Mouse (Mus musculus): ENCODE measurements around the gene Grip1. TPM values are rescaled to one million over a fixed set of nuclear protein-coding genes. Genes with fewer than 3 reads are reported as not detected.

Gene Grip1
- polyA plus RNA-seq, 1 experiment from 2014 or later = 0.87 TPM

GRCm38 (mm10) chr10:119608998-119609397, 155.4 kb downstream of the Grip1 start:
- H3K4me2 ChIP-seq (replicated peaks; ENCODE audit: low read depth) = no peak overlapping the region
- ATAC-seq (ENCODE audit: low FRiP score, low TSS enrichment) (no peak), DNase-seq (ENCODE audit: low spot score) (no peak)
- no peaks in the 10 kb centered on the region for H3K4me1 ChIP-seq (replicated peaks; ENCODE audit: control insufficient read depth, insufficient read depth)
- no peak for TF ChIP-seq CTCF (IDR thresholded peaks at IDR 0.05; ENCODE audit: low read depth)
- TF ChIP-seq EP300 (optimal IDR thresholded peaks at IDR 0.05) = no peak
- 79% methylated on average over 7 of the region's 7 CpGs for WGBS
- H3K9ac ChIP-seq (ENCODE audit: low read length) = no peak overlapping the region
- H3K27me3 ChIP-seq (ENCODE audit: control insufficient read depth, insufficient read depth, low read length) = no peaks in the 10 kb centered on the region
- no peak overlapping the region for H3K27ac ChIP-seq (replicated peaks)
- no peak overlapping the region for H3K4me3 ChIP-seq (ENCODE audit: low read depth, low read length)
- H3K9me3 ChIP-seq (ENCODE audit: control insufficient read depth, low read length) = no peaks in the 10 kb centered on the region
- H3K36me3 ChIP-seq (ENCODE audit: control insufficient read depth, insufficient read depth, low read length) = no peaks in the 10 kb centered on the region

- H3K4me2 ChIP-seq (replicated peaks; ENCODE audit: low read depth) = no peak overlapping the region; the same call in 1 of the 2 replicates
- H3K27me3 ChIP-seq (ENCODE audit: control insufficient read depth, insufficient read depth, low read length) = no peaks in the 10 kb centered on the region
- ATAC-seq (ENCODE audit: low FRiP score, low TSS enrichment) = no peak; the same call in 1 of the 2 replicates
- no peaks in the 10 kb centered on the region for H3K36me3 ChIP-seq (ENCODE audit: control insufficient read depth, insufficient read depth, low read length)
- no peak for TF ChIP-seq EP300 (optimal IDR thresholded peaks at IDR 0.05)
- peak; percentile 75 for TF ChIP-seq CTCF (IDR thresholded peaks at IDR 0.05; ENCODE audit: low read depth)
- H3K4me3 ChIP-seq (ENCODE audit: low read depth, low read length) = no peak overlapping the region
- H3K4me1 ChIP-seq (replicated peaks; ENCODE audit: control insufficient read depth, insufficient read depth) = 0 out of 2 replicates have a peak, but pooled peaks cover under 1% of the 10 kb centered on the region
- H3K9ac ChIP-seq (ENCODE audit: low read length) = no peak overlapping the region
- no peak overlapping the region for H3K27ac ChIP-seq (replicated peaks)
- peak; percentile 45 for DNase-seq (ENCODE audit: low spot score)
- WGBS = 45% methylated on average over 9 of the region's 9 CpGs
- no peaks in the 10 kb centered on the region for H3K9me3 ChIP-seq (ENCODE audit: control insufficient read depth, low read length)
Observed at GRCm38 (mm10) chr10:119610279-119610895, 156.8 kb downstream of the Grip1 start.

DNA sequence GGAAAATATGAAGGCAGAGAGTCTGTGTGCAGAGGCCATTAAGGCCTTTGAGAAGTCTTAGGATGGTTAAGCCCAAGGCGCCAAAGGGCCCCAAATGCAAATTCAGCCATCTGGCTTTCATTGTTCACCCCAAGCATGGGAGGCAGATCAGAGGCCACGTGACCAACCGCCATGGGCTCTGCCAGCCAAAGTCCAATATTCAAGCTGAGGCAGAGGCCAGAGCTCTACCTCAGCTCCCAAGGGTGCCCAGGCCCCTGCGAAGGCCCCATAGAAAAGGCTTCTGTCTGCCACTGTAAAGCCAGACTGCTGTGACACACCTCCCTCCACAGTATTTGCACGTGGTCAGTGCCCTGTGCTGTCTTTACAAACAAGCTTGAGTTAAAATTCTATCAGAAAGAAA, 158.4 kb downstream of the Grip1 start:
- no peaks in the 10 kb centered on the region for H3K36me3 ChIP-seq (ENCODE audit: control insufficient read depth, insufficient read depth, low read length)
- TF ChIP-seq EP300 (optimal IDR thresholded peaks at IDR 0.05) = no peak
- no peak for TF ChIP-seq CTCF (IDR thresholded peaks at IDR 0.05; ENCODE audit: low read depth)
- no peak overlapping the region for H3K27ac ChIP-seq (replicated peaks)
- 90% methylated on average over 5 of the region's 5 CpGs for WGBS
- no peak overlapping the region for H3K9ac ChIP-seq (ENCODE audit: low read length)
- H3K4me1 ChIP-seq (replicated peaks; ENCODE audit: control insufficient read depth, insufficient read depth) = 0 out of 2 replicates have a peak, but pooled peaks cover 2% of the 10 kb centered on the region
- DNase-seq (ENCODE audit: low spot score) (no peak), ATAC-seq (ENCODE audit: low FRiP score, low TSS enrichment) (no peak)
- H3K9me3 ChIP-seq (ENCODE audit: control insufficient read depth, low read length) = no peaks in the 10 kb centered on the region
- H3K4me2 ChIP-seq (replicated peaks; ENCODE audit: low read depth) = no peak overlapping the region
- H3K27me3 ChIP-seq (ENCODE audit: control insufficient read depth, insufficient read depth, low read length) = no peaks in the 10 kb centered on the region
- no peak overlapping the region for H3K4me3 ChIP-seq (ENCODE audit: low read depth, low read length)

DNA sequence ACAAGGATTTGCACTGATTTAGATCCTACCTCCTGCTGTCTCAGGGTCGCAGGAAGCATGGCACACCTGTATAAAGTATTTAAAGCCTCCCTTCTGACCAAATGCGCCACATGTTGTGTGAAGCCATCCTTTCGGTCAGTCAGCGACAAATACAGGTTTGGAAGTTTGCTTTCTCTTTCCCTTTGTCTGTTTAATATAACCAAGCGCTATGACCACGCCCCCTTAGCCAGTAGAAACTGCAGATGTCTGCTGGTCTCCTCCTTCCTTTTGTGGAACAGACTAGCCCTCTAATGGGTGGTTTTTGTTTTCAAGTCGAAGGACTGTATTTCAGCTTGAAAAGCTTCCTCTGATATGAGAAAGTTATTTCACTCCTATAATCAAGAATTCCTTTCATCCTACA, 161.1 kb downstream of the Grip1 start:
- H3K36me3 ChIP-seq (ENCODE audit: control insufficient read depth, insufficient read depth, low read length) = no peaks in the 10 kb centered on the region
- DNase-seq (ENCODE audit: low spot score) = peak; percentile 31
- H3K9ac ChIP-seq (ENCODE audit: low read length) = no peak overlapping the region
- no peak for ATAC-seq (ENCODE audit: low FRiP score, low TSS enrichment)
- peak overlapping the region; percentile 42 for H3K4me2 ChIP-seq (replicated peaks; ENCODE audit: low read depth)
- WGBS = 21% methylated on average over 7 of the region's 7 CpGs
- H3K9me3 ChIP-seq (ENCODE audit: control insufficient read depth, low read length) = no peaks in the 10 kb centered on the region
- TF ChIP-seq CTCF (IDR thresholded peaks at IDR 0.05; ENCODE audit: low read depth) (no peak), EP300 (optimal IDR thresholded peaks at IDR 0.05) (no peak)
- peak overlapping the region; percentile 14 for H3K4me3 ChIP-seq (ENCODE audit: low read depth, low read length)
- 0 out of 2 replicates have a peak, but pooled peaks cover 2% of the 10 kb centered on the region for H3K4me1 ChIP-seq (replicated peaks; ENCODE audit: control insufficient read depth, insufficient read depth)
- H3K27ac ChIP-seq (replicated peaks) = no peak overlapping the region
- no peaks in the 10 kb centered on the region for H3K27me3 ChIP-seq (ENCODE audit: control insufficient read depth, insufficient read depth, low read length)

DNA sequence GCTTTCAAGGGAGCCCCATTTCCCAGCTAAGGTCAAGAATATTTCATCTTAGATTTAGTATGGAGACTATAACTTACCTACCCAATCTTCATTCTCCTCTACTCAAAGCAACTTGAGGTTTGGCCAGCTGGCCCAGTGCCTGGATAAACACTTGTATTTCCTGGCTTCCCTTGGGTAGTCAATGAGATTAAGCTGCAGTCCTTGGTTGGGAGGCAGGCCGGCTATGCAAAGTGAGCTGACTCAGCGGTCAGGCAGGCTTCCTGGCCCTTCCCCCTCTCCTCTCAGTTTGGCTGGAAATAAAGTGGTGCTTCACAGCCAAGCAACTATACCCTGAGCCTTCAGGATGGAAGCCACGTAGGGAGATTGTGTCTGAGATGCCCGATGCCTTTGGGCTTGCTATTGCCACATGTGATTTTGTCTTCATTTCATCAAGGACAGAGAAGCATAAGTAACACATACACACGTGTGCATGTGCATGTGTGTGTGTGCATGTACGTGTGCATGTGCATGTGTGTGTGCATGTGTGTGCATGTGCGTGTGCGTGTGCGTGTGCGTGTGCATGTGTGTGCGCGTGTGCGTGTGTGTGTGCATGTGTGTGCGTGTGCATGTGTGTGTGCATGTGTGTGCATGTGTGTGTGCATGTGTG, 161.7 kb downstream of the Grip1 start:
- Histone ChIP-seq H3K4me2 (replicated peaks; ENCODE audit: low read depth) (peak overlapping the region; percentile 42), H3K4me1 (replicated peaks; ENCODE audit: control insufficient read depth, insufficient read depth) (0 out of 2 replicates have a peak, but pooled peaks cover 2% of the 10 kb centered on the region), H3K9ac (ENCODE audit: low read length) (no peak overlapping the region), H3K27me3 (ENCODE audit: control insufficient read depth, insufficient read depth, low read length) (no peaks in the 10 kb centered on the region), H3K36me3 (ENCODE audit: control insufficient read depth, insufficient read depth, low read length) (no peaks in the 10 kb centered on the region), H3K4me3 (ENCODE audit: low read depth, low read length) (no peak overlapping the region), H3K27ac (replicated peaks) (no peak overlapping the region), H3K9me3 (ENCODE audit: control insufficient read depth, low read length) (no peaks in the 10 kb centered on the region)
- ATAC-seq (ENCODE audit: low FRiP score, low TSS enrichment) (peak; percentile 97), DNase-seq (ENCODE audit: low spot score) (peak; percentile 94)
- WGBS = 65% methylated on average over 14 of the region's 14 CpGs
- no peak for TF ChIP-seq EP300 (optimal IDR thresholded peaks at IDR 0.05)
- 0 out of 2 replicates have a peak, but pooled peaks have one; percentile 2 for TF ChIP-seq CTCF (IDR thresholded peaks at IDR 0.05; ENCODE audit: low read depth)

- Histone ChIP-seq H3K4me1 (replicated peaks; ENCODE audit: control insufficient read depth, insufficient read depth) (0 out of 2 replicates have a peak, but pooled peaks cover 2% of the 10 kb centered on the region), H3K36me3 (ENCODE audit: control insufficient read depth, insufficient read depth, low read length) (no peaks in the 10 kb centered on the region), H3K27ac (replicated peaks) (no peak overlapping the region), H3K27me3 (ENCODE audit: control insufficient read depth, insufficient read depth, low read length) (no peaks in the 10 kb centered on the region), H3K9ac (ENCODE audit: low read length) (no peak overlapping the region), H3K4me3 (ENCODE audit: low read depth, low read length) (no peak overlapping the region), H3K4me2 (replicated peaks; ENCODE audit: low read depth) (no peak overlapping the region), H3K9me3 (ENCODE audit: control insufficient read depth, low read length) (no peaks in the 10 kb centered on the region)
- TF ChIP-seq CTCF (IDR thresholded peaks at IDR 0.05; ENCODE audit: low read depth) (no peak), EP300 (optimal IDR thresholded peaks at IDR 0.05) (no peak)
- WGBS = 81% methylated on average over 3 of the region's 3 CpGs
- DNase-seq (ENCODE audit: low spot score) = no peak
- no peak for ATAC-seq (ENCODE audit: low FRiP score, low TSS enrichment)
Observed at GRCm38 (mm10) chr10:119616078-119616477, 162.4 kb downstream of the Grip1 start.

Data from stomach, postnatal 0 days (tissue).